In genomic region chr8:119737093-119737900, GRCm38 (mm10) we compare ENCODE assay signal across 28 mouse cellular contexts. TPM values are rescaled to one million over a fixed set of nuclear protein-coding genes. Genes with fewer than 3 reads are reported as not detected.
DNase-seq lines count a peak whose midpoint lies in the region; ATAC-seq and TF ChIP-seq lines count a peak whose summit lies in the region.
"Had no signal": no experiment of that assay in that cellular context is flagged by ENCODE, and none has a peak within 500 bp of the region (broad histone marks: within the 10 kb centered on the region; RNA-seq: fewer than 3 reads in every experiment).

No protein-coding gene starts in this region.

- TF ChIP-seq POLR2A in CH12.LX (IDR thresholded peaks at IDR 0.05; ENCODE audit: low read depth, low read length), result no peak

- H3K27ac ChIP-seq in liver, embryonic 16.5 days (ENCODE audit: low read length), result no peak overlapping the region
- H3K27ac ChIP-seq in liver, postnatal 0 days (ENCODE audit: low read depth), result no peak overlapping the region
- no peak overlapping the region for H3K27ac ChIP-seq in CH12.LX (ENCODE audit: insufficient read depth, low read depth)
- H3K27ac ChIP-seq: embryonic facial prominence, embryonic 12.5 days; embryonic facial prominence, embryonic 15.5 days; gastrocnemius, adult 2 months; heart, adult 2 months; heart, embryonic 13.5 days; hindbrain, embryonic 12.5 days; hindbrain, embryonic 15.5 days had no signal

- no peak for TF ChIP-seq RAD21 in CH12.LX (IDR thresholded peaks at IDR 0.05; ENCODE audit: low read depth, low read length)

- ATAC-seq in liver, embryonic 16.5 days (ENCODE audit: low read depth), result peak; percentile 39; the same call in 1 of the 2 replicates
- ATAC-seq in liver, postnatal 0 days, result no peak
- ATAC-seq: forebrain, embryonic 14.5 days; forebrain, postnatal 0 days; Patski had no signal

- H3K9ac ChIP-seq in liver, embryonic 16.5 days (ENCODE audit: low read depth, low read length), result no peak overlapping the region
- no peak overlapping the region for H3K9ac ChIP-seq in liver, postnatal 0 days (replicated peaks)
- no peak overlapping the region for H3K9ac ChIP-seq in CH12.LX (ENCODE audit: insufficient read depth, low read depth)
- H3K9ac ChIP-seq: embryonic facial prominence, embryonic 12.5 days; embryonic facial prominence, embryonic 15.5 days; forebrain, postnatal 0 days; heart, embryonic 13.5 days; hindbrain, embryonic 12.5 days; hindbrain, embryonic 15.5 days had no signal

- in situ Hi-C loops in CH12.LX (cut with MboI; ENCODE audit: low pct_ligation_motif_present, low pct_unique_long_range_greater_than_20kb, low sequenced_read_pairs), result no loop called here

- TF ChIP-seq EP300 in liver, postnatal 0 days (IDR thresholded peaks at IDR 0.05; ENCODE audit: low read depth), result no peak
- no peak for TF ChIP-seq EP300 in CH12.LX (IDR thresholded peaks at IDR 0.05; ENCODE audit: low read length)

- dilution Hi-C loops in CH12.LX (cut with MboI; ENCODE audit: extremely low pct_ligation_motif_present, extremely low pct_unique_long_range_greater_than_20kb, low sequenced_read_pairs), result no loop called here

- H3K27me3 ChIP-seq in liver, embryonic 16.5 days (ENCODE audit: control insufficient read depth, insufficient read depth, low read depth, low read length), result no peaks in the 10 kb centered on the region; the same call in 1 of the 2 replicates
- H3K27me3 ChIP-seq in liver, postnatal 0 days (ENCODE audit: insufficient read depth, low read length), result no peaks in the 10 kb centered on the region
- peaks cover 78% of the 10 kb centered on the region for H3K27me3 ChIP-seq in CH12.LX (replicated peaks)
- H3K27me3 ChIP-seq: embryonic facial prominence, embryonic 12.5 days; embryonic facial prominence, embryonic 15.5 days; hindbrain, embryonic 15.5 days; Patski had no signal

- no peak overlapping the region for H3K4me3 ChIP-seq in liver, embryonic 16.5 days (ENCODE audit: low read depth, low read length)
- H3K4me3 ChIP-seq in liver, postnatal 0 days (ENCODE audit: low read depth, low read length), result no peak overlapping the region
- H3K4me3 ChIP-seq in CH12.LX (replicated peaks in 1 of 3; ENCODE audit: low read depth in 2 of 3, low read length in 2 of 3, poor library complexity in 1 of 3), result no peak overlapping the region
- H3K4me3 ChIP-seq: embryonic facial prominence, embryonic 12.5 days; embryonic facial prominence, embryonic 15.5 days; gastrocnemius, adult 2 months; heart, adult 2 months; heart, embryonic 10.5 days; heart, embryonic 13.5 days; hindbrain, embryonic 12.5 days; hindbrain, embryonic 15.5 days had no signal

- DNase-seq in liver, postnatal 0 days, result no peak
- DNase-seq in 416B (ENCODE audit: low read depth) (peak; percentile 82), CH12.LX (ENCODE audit: extremely low read depth) (no peak), R1 (ENCODE audit: low read depth, low spot score) (peak; percentile 23)
- no peak for DNase-seq in layer of hippocampus, adult 9-11 months
- DNase-seq in heart, adult 11 months, result no peak
- no peak for DNase-seq in urinary bladder, postnatal 4 days (ENCODE audit: low spot score in 2 of 2)
- DNase-seq: adrenal gland, adult 2 months; adrenal gland, postnatal 14 days; cerebellum, adult 11-12 months; cerebellum, adult 8-10 months; cerebellum, postnatal 10 days; cerebellum, postnatal 36 days; forebrain, postnatal 0 days; gastrocnemius, adult 2 months; gastrocnemius, postnatal 25 days; heart, adult 2 months; heart, postnatal 14 days had no signal

- H3K36me3 ChIP-seq in liver, embryonic 16.5 days (ENCODE audit: control insufficient read depth, insufficient read depth), result no peaks in the 10 kb centered on the region
- no peaks in the 10 kb centered on the region for H3K36me3 ChIP-seq in liver, postnatal 0 days (replicated peaks; ENCODE audit: insufficient read depth, low read length)
- no peaks in the 10 kb centered on the region for H3K36me3 ChIP-seq in CH12.LX (replicated peaks in 1 of 2; ENCODE audit: control insufficient read depth in 1 of 2, insufficient read depth in 1 of 2, low read length in 1 of 2)
- H3K36me3 ChIP-seq: embryonic facial prominence, embryonic 12.5 days; embryonic facial prominence, embryonic 15.5 days; heart, embryonic 10.5 days; heart, embryonic 13.5 days; hindbrain, embryonic 12.5 days; hindbrain, embryonic 15.5 days had no signal

- H3K4me1 ChIP-seq in liver, embryonic 16.5 days (ENCODE audit: control insufficient read depth, low read depth, low read length), result no peaks in the 10 kb centered on the region; the same call in 1 of the 2 replicates
- H3K4me1 ChIP-seq in liver, postnatal 0 days (ENCODE audit: insufficient read depth), result no peaks in the 10 kb centered on the region
- H3K4me1 ChIP-seq in CH12.LX (ENCODE audit: control insufficient read depth in 1 of 2, insufficient read depth in 2 of 2), result no peaks in the 10 kb centered on the region
- H3K4me1 ChIP-seq: embryonic facial prominence, embryonic 12.5 days; embryonic facial prominence, embryonic 15.5 days; heart, embryonic 13.5 days; hindbrain, embryonic 12.5 days; hindbrain, embryonic 15.5 days had no signal

- H3K9me3 ChIP-seq in liver, embryonic 16.5 days (replicated peaks; ENCODE audit: control insufficient read depth, low read length), result no peaks in the 10 kb centered on the region
- no peaks in the 10 kb centered on the region for H3K9me3 ChIP-seq in liver, postnatal 0 days (ENCODE audit: low read length)
- no peaks in the 10 kb centered on the region for H3K9me3 ChIP-seq in CH12.LX (replicated peaks; ENCODE audit: low read length)
- H3K9me3 ChIP-seq: embryonic facial prominence, embryonic 12.5 days; embryonic facial prominence, embryonic 15.5 days; heart, embryonic 10.5 days; heart, embryonic 13.5 days; hindbrain, embryonic 12.5 days; hindbrain, embryonic 15.5 days had no signal

- 51% methylated on average over 11 of the region's 11 CpGs for WGBS in liver, embryonic 16.5 days (ENCODE audit: insufficient replicate concordance)
- WGBS in liver, postnatal 0 days (ENCODE audit: insufficient replicate concordance), result 59% methylated on average over 11 of the region's 11 CpGs

- H3K79me2 ChIP-seq in CH12.LX (replicated peaks; ENCODE audit: control insufficient read depth, extremely low read depth, insufficient read depth, poor library complexity, severe bottlenecking), result no peaks in the 10 kb centered on the region

- no peak for TF ChIP-seq CTCF in liver, postnatal 0 days (IDR thresholded peaks at IDR 0.05; ENCODE audit: low read depth)
- TF ChIP-seq CTCF in CH12.LX (conservative IDR thresholded peaks at IDR 0.05 in 1 of 2, IDR thresholded peaks at IDR 0.05 in 1 of 2; ENCODE audit: low read depth in 2 of 2, low read length in 2 of 2), result no peak

- H3K4me2 ChIP-seq in liver, embryonic 16.5 days (ENCODE audit: low read depth, low read length), result no peak overlapping the region
- H3K4me2 ChIP-seq in liver, postnatal 0 days (ENCODE audit: low read depth, low read length), result no peak overlapping the region
- H3K4me2 ChIP-seq in CH12.LX (ENCODE audit: insufficient read depth, low read depth, poor library complexity, severe bottlenecking), result no peak overlapping the region
- H3K4me2 ChIP-seq: embryonic facial prominence, embryonic 12.5 days; embryonic facial prominence, embryonic 15.5 days; heart, embryonic 13.5 days; hindbrain, embryonic 12.5 days; hindbrain, embryonic 15.5 days had no signal

TF ChIP-seq in CH12.LX, 34 proteins besides CTCF, POLR2A, EP300 and RAD21:
- no peak for TF ChIP-seq JUND (conservative IDR thresholded peaks at IDR 0.05; ENCODE audit: low read depth, low read length)
- peak; percentile 82; the same call in 1 of the 2 replicates for TF ChIP-seq TBP (conservative IDR thresholded peaks at IDR 0.05; ENCODE audit: low read depth, low read length)
- no peak for TF ChIP-seq NRF1 (IDR thresholded peaks at IDR 0.05; ENCODE audit: low read depth, low read length)
- TF ChIP-seq ETS1 (conservative IDR thresholded peaks at IDR 0.05; ENCODE audit: low read depth, low read length), result no peak

RNA-seq across cellular contexts. Expression of gene Atp2c2, which starts 37.5 kb away (rescaled TPM):
- 0.19 and 0.27 TPM in 2 replicates for polyA plus RNA-seq in liver, embryonic 16.5 days (2015; fragmentation: Nextera tagmentation; extraction: Ambion mirVana)
- polyA plus RNA-seq in liver, postnatal 0 days (2015; fragmentation: Nextera tagmentation; extraction: Ambion mirVana), result 0.05 and 0.14 TPM in 2 replicates
- not detected in 2 replicates for total RNA-seq in CH12.LX (2012; rRNA removed)
- total RNA-seq in CH12.LX (2014; rRNA removed), result not detected in 2 replicates
- polyA plus RNA-seq in CH12.LX (2012; ENCODE audit: insufficient read length, low read depth), result not detected in 2 replicates
- total RNA-seq: forebrain, postnatal 0 days; hematopoietic stem cell, adult 5-6 weeks had no signal
- polyA plus RNA-seq: adrenal gland, adult 2 months had no signal

RNA-seq across cellular contexts. Expression of gene Tldc1, which starts 40.9 kb away (rescaled TPM):
- 4.1 and 4.7 TPM in 2 replicates for polyA plus RNA-seq in liver, embryonic 16.5 days (2015; fragmentation: Nextera tagmentation; extraction: Ambion mirVana)
- polyA plus RNA-seq in liver, postnatal 0 days (2015; fragmentation: Nextera tagmentation; extraction: Ambion mirVana), result 4.3 and 4.6 TPM in 2 replicates
- 7.8 and 10.4 TPM in 2 replicates for total RNA-seq in CH12.LX (2012; rRNA removed)
- 5.8 and 7.7 TPM in 2 replicates for total RNA-seq in CH12.LX (2014; rRNA removed)
- polyA plus RNA-seq in CH12.LX (2012; ENCODE audit: insufficient read length, low read depth), result 3.8 and 8.1 TPM in 2 replicates

Comparison
In these comparisons a context has a peak if more than half of its experiments do, and no peak if none do; other contexts are left out.
1. DNase-seq: peak in 416B (single experiment) and R1 (single experiment); none in liver, postnatal 0 days (single experiment), CH12.LX (single experiment), layer of hippocampus, adult 9-11 months (single experiment), heart, adult 11 months (single experiment) and urinary bladder, postnatal 4 days (0 of 2).